Mouse (Mus musculus): ENCODE measurements around the gene Prkn. TPM values are rescaled to one million over a fixed set of nuclear protein-coding genes. Genes with fewer than 3 reads are reported as not detected.

The Prkn gene
- polyA plus RNA-seq, 1 experiment from 2014 or later, result 0.64 TPM

Other genes starting within 250 kb of the Prkn start
- gene Pacrg, start 73 bp upstream of the Prkn start, polyA plus RNA-seq (2016; fragmentation: Nextera tagmentation; extraction: Ambion mirVana), result 0.14 and 0.15 TPM in 2 replicates

Measured in liver, embryonic 12.5 days (tissue).